Mouse (Mus musculus): ENCODE data around the gene Prom2. TPM values are rescaled to one million over a fixed set of nuclear protein-coding genes. Genes with fewer than 3 reads are reported as not detected.

The Prom2 gene
- 3.3 and 4.1 TPM in 2 replicates for polyA plus RNA-seq (2014; fragmentation: Nextera tagmentation; extraction: Ambion mirVana)

GRCm38 (mm10) chr2:127541185-127541584 lies at the start of gene Prom2:
Gene Prom2, minus strand, starts transcription at chr2:127541467.
- peaks cover 51% of the 10 kb centered on the region for H3K27me3 ChIP-seq (replicated peaks; ENCODE audit: control insufficient read depth, insufficient read depth, low read length)
- peak within 1 kb of the TSS; percentile 26 for H3K4me3 ChIP-seq (ENCODE audit: low read depth, low read length)
- peak within 1 kb of the TSS; percentile 31 for H3K4me2 ChIP-seq (ENCODE audit: low read depth, low read length)
- no peaks in the 10 kb centered on the region for H3K9me3 ChIP-seq (ENCODE audit: control insufficient read depth, low read length)
- DNase-seq (ENCODE audit: low spot score) (peak; percentile 39), ATAC-seq (ENCODE audit: low read depth) (peak; percentile 82; the same call in 1 of the 2 replicates)
- no peak within 1 kb of the TSS for H3K27ac ChIP-seq (replicated peaks; ENCODE audit: low read depth, low read length)
- H3K36me3 ChIP-seq (ENCODE audit: control insufficient read depth, insufficient read depth, low read length): no peaks in the 10 kb centered on the region
- peak within 1 kb of the TSS; percentile 45 for H3K9ac ChIP-seq (ENCODE audit: low read depth, low read length)
- H3K4me1 ChIP-seq (ENCODE audit: control insufficient read depth, insufficient read depth, low read length): no peaks in the 10 kb centered on the region
- 4% methylated on average over 11 of the region's 29 CpGs for WGBS

GRCm38 (mm10) chr2:127590840-127591239 lies 49.6 kb upstream of the Prom2 start:
- Histone ChIP-seq H3K27ac (replicated peaks; ENCODE audit: low read depth, low read length) (no peak overlapping the region), H3K4me3 (ENCODE audit: low read depth, low read length) (no peak overlapping the region), H3K9ac (ENCODE audit: low read depth, low read length) (0 out of 2 replicates have a peak overlapping the region, but pooled peaks have one; percentile 14), H3K4me1 (ENCODE audit: control insufficient read depth, insufficient read depth, low read length) (peaks cover 16% of the 10 kb centered on the region), H3K9me3 (ENCODE audit: control insufficient read depth, low read length) (no peaks in the 10 kb centered on the region), H3K36me3 (ENCODE audit: control insufficient read depth, insufficient read depth, low read length) (peaks cover 41% of the 10 kb centered on the region), H3K4me2 (ENCODE audit: low read depth, low read length) (no peak overlapping the region), H3K27me3 (replicated peaks; ENCODE audit: control insufficient read depth, insufficient read depth, low read length) (no peaks in the 10 kb centered on the region)
- ATAC-seq (ENCODE audit: low read depth) (no peak; the same call in 1 of the 2 replicates), DNase-seq (ENCODE audit: low spot score) (peak; percentile 54)
- 62% methylated on average over 4 of the region's 4 CpGs for WGBS

GRCm38 (mm10) chr2:127590204-127590603 lies 48.9 kb upstream of the Prom2 start:
- no peaks in the 10 kb centered on the region for H3K27me3 ChIP-seq (replicated peaks; ENCODE audit: control insufficient read depth, insufficient read depth, low read length)
- H3K9ac ChIP-seq (ENCODE audit: low read depth, low read length): 0 out of 2 replicates have a peak overlapping the region, but pooled peaks have one; percentile 14
- H3K9me3 ChIP-seq (ENCODE audit: control insufficient read depth, low read length): no peaks in the 10 kb centered on the region
- 76% methylated on average over 15 of the region's 15 CpGs for WGBS
- peaks cover 35% of the 10 kb centered on the region for H3K36me3 ChIP-seq (ENCODE audit: control insufficient read depth, insufficient read depth, low read length)
- no peak overlapping the region for H3K4me3 ChIP-seq (ENCODE audit: low read depth, low read length)
- H3K4me1 ChIP-seq (ENCODE audit: control insufficient read depth, insufficient read depth, low read length): peaks cover 16% of the 10 kb centered on the region
- no peak overlapping the region for H3K27ac ChIP-seq (replicated peaks; ENCODE audit: low read depth, low read length)
- no peak overlapping the region for H3K4me2 ChIP-seq (ENCODE audit: low read depth, low read length)
- DNase-seq (ENCODE audit: low spot score): no peak
- no peak for ATAC-seq (ENCODE audit: low read depth)

- WGBS: 89% methylated on average over 9 of the region's 9 CpGs
- Histone ChIP-seq H3K27me3 (replicated peaks; ENCODE audit: control insufficient read depth, insufficient read depth, low read length) (no peaks in the 10 kb centered on the region), H3K36me3 (ENCODE audit: control insufficient read depth, insufficient read depth, low read length) (peaks cover 22% of the 10 kb centered on the region), H3K4me1 (ENCODE audit: control insufficient read depth, insufficient read depth, low read length) (peaks cover 22% of the 10 kb centered on the region), H3K9ac (ENCODE audit: low read depth, low read length) (no peak overlapping the region), H3K4me3 (ENCODE audit: low read depth, low read length) (no peak overlapping the region), H3K9me3 (ENCODE audit: control insufficient read depth, low read length) (no peaks in the 10 kb centered on the region), H3K27ac (replicated peaks; ENCODE audit: low read depth, low read length) (no peak overlapping the region), H3K4me2 (ENCODE audit: low read depth, low read length) (no peak overlapping the region)
- DNase-seq (ENCODE audit: low spot score) (no peak), ATAC-seq (ENCODE audit: low read depth) (no peak)
Observed at GRCm38 (mm10) chr2:127588897-127589296, 47.6 kb upstream of the Prom2 start.

GRCm38 (mm10) chr2:127587514-127587844 lies 46.2 kb upstream of the Prom2 start:
- WGBS: under 1% methylated on average over 19 of the region's 22 CpGs
- no peak for DNase-seq (ENCODE audit: low spot score)
- ATAC-seq (ENCODE audit: low read depth): no peak
- H3K4me3 ChIP-seq (ENCODE audit: low read depth, low read length): peak overlapping the region; percentile 89
- H3K4me2 ChIP-seq (ENCODE audit: low read depth, low read length): peak overlapping the region; percentile 71
- H3K9me3 ChIP-seq (ENCODE audit: control insufficient read depth, low read length): no peaks in the 10 kb centered on the region
- H3K36me3 ChIP-seq (ENCODE audit: control insufficient read depth, insufficient read depth, low read length): peaks cover 11% of the 10 kb centered on the region; the same call in 1 of the 2 replicates
- peak overlapping the region; percentile 91 for H3K9ac ChIP-seq (ENCODE audit: low read depth, low read length)
- H3K27ac ChIP-seq (replicated peaks; ENCODE audit: low read depth, low read length): peak overlapping the region; percentile 91; the same call in 1 of the 2 replicates
- H3K4me1 ChIP-seq (ENCODE audit: control insufficient read depth, insufficient read depth, low read length): peaks cover 23% of the 10 kb centered on the region
- no peaks in the 10 kb centered on the region for H3K27me3 ChIP-seq (replicated peaks; ENCODE audit: control insufficient read depth, insufficient read depth, low read length)

GRCm38 (mm10) chr2:127586694-127587513 lies 45.6 kb upstream of the Prom2 start, which contains the start of the genes Zfp661 and Mrps5:
Gene Zfp661, minus strand, starts transcription at chr2:127587094.
Gene Mrps5, plus strand, starts transcription at chr2:127587222.
- H3K27me3 ChIP-seq (replicated peaks; ENCODE audit: control insufficient read depth, insufficient read depth, low read length): no peaks in the 10 kb centered on the region
- H3K4me2 ChIP-seq (ENCODE audit: low read depth, low read length): peak within 1 kb of the TSS; percentile 71
- ATAC-seq (ENCODE audit: low read depth): peak; percentile 88
- H3K4me1 ChIP-seq (ENCODE audit: control insufficient read depth, insufficient read depth, low read length): peaks cover 23% of the 10 kb centered on the region
- peak within 1 kb of the TSS; percentile 91 for H3K27ac ChIP-seq (replicated peaks; ENCODE audit: low read depth, low read length)
- peak within 1 kb of the TSS; percentile 91 for H3K9ac ChIP-seq (ENCODE audit: low read depth, low read length)
- DNase-seq (ENCODE audit: low spot score): peak; percentile 71
- peaks cover 5% of the 10 kb centered on the region; the same call in 1 of the 2 replicates for H3K36me3 ChIP-seq (ENCODE audit: control insufficient read depth, insufficient read depth, low read length)
- 5% methylated on average over 28 of the region's 39 CpGs for WGBS
- no peaks in the 10 kb centered on the region for H3K9me3 ChIP-seq (ENCODE audit: control insufficient read depth, low read length)
- peak within 1 kb of the TSS; percentile 89 for H3K4me3 ChIP-seq (ENCODE audit: low read depth, low read length)

- under 1% methylated on average over 23 of the region's 24 CpGs for WGBS
- peaks cover 23% of the 10 kb centered on the region for H3K4me1 ChIP-seq (ENCODE audit: control insufficient read depth, insufficient read depth, low read length)
- H3K9ac ChIP-seq (ENCODE audit: low read depth, low read length): peak overlapping the region; percentile 76
- peak overlapping the region; percentile 81 for H3K4me2 ChIP-seq (ENCODE audit: low read depth, low read length)
- H3K4me3 ChIP-seq (ENCODE audit: low read depth, low read length): peak overlapping the region; percentile 75
- no peaks in the 10 kb centered on the region for H3K9me3 ChIP-seq (ENCODE audit: control insufficient read depth, low read length)
- H3K36me3 ChIP-seq (ENCODE audit: control insufficient read depth, insufficient read depth, low read length): no peaks in the 10 kb centered on the region
- no peaks in the 10 kb centered on the region for H3K27me3 ChIP-seq (replicated peaks; ENCODE audit: control insufficient read depth, insufficient read depth, low read length)
- ATAC-seq (ENCODE audit: low read depth) (peak; percentile 89), DNase-seq (ENCODE audit: low spot score) (peak; percentile 97)
- no peak overlapping the region for H3K27ac ChIP-seq (replicated peaks; ENCODE audit: low read depth, low read length)
Observed at GRCm38 (mm10) chr2:127584436-127584858, 43.2 kb upstream of the Prom2 start.

- H3K27me3 ChIP-seq (replicated peaks; ENCODE audit: control insufficient read depth, insufficient read depth, low read length): no peaks in the 10 kb centered on the region
- H3K36me3 ChIP-seq (ENCODE audit: control insufficient read depth, insufficient read depth, low read length): peaks cover 29% of the 10 kb centered on the region; the same call in 1 of the 2 replicates
- no peak overlapping the region for H3K4me2 ChIP-seq (ENCODE audit: low read depth, low read length)
- 23% methylated on average over 1 of the region's 1 CpGs for WGBS
- H3K27ac ChIP-seq (replicated peaks; ENCODE audit: low read depth, low read length): no peak overlapping the region
- no peaks in the 10 kb centered on the region for H3K4me1 ChIP-seq (ENCODE audit: control insufficient read depth, insufficient read depth, low read length)
- no peak for DNase-seq (ENCODE audit: low spot score)
- peaks cover 13% of the 10 kb centered on the region; the same call in 1 of the 2 replicates for H3K9me3 ChIP-seq (ENCODE audit: control insufficient read depth, low read length)
- ATAC-seq (ENCODE audit: low read depth): no peak
- H3K9ac ChIP-seq (ENCODE audit: low read depth, low read length): no peak overlapping the region
- no peak overlapping the region for H3K4me3 ChIP-seq (ENCODE audit: low read depth, low read length)
Observed at GRCm38 (mm10) chr2:127573322-127573721, 32.1 kb upstream of the Prom2 start.

All from embryonic facial prominence, embryonic 14.5 days (tissue).